Mouse (Mus musculus) cerebellum, postnatal 14 days (tissue): ENCODE measurements around the gene Shisa9.
A peak's percentile ranks its signal among the peaks of the same experiment; 100 is the strongest.

ENCODE experiments used
- DNase-seq, 2 experiments: peaks; one replicate each; pipeline ENCODE4 v3.0.0; 2021; ENCODE audit warnings: mixed read lengths in 2 of 2

Shisa9 gene

DNA sequence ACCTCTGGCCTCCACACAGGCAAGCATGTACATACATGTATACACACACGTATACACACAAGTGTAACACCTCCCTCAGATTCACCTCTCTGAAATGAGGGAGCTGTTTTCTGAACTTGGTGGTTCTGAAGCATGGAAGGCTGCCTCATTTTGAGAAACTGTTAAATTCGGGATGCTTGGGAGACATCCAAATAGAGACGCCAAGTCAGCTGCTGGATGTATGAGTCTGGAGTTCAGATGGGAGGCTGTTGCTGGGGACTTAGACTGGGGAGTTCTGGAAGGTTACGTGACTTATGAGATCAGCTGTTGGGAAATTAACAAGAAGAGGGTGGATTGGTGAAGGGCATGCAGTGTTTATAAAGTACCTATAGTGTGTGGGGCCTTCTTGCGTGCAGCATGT, 88.7 kb downstream of the Shisa9 start:
- DNase-seq, result no peak

DNA sequence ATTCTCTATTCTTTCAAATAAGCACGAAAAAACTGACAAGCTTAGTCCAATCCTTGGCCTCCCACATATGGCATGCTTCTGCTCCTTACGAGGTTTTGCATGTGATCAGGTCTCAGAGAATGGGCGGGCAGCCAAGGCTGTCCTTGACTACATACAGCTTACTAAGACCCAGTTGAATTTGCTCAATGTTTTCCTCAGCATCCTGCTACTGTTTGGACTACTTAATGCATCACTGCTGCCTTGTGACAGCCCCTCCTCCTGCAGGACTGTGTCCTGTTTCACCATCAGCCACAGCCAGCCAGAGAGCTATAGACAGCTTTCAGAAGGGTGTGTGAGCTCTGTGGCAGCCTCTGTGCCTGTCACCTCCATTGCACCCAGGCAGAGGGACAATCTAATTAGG, 92.4 kb downstream of the Shisa9 start:
- peak; percentile 34 to 42 for DNase-seq

DNA sequence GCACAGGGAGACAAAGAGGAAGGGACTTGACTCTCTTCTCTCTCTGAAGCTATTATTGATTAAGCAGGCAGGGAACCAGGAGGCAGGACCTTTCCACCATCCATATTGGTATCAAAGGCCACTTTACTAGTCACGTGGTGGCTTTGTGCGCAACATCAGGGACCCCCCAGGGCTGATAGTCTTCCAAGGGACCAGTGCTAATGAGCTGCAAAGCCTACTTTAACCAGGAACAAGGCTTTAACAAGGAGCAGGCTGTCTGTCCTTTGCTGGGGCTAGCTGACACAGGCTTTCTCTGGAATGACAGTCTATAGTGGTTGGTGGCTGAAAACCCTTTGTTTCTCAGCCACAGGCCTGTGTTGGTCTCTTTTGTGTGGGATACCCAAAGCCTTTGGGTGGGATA, 92.8 kb downstream of the Shisa9 start:
- no peak for DNase-seq

DNA sequence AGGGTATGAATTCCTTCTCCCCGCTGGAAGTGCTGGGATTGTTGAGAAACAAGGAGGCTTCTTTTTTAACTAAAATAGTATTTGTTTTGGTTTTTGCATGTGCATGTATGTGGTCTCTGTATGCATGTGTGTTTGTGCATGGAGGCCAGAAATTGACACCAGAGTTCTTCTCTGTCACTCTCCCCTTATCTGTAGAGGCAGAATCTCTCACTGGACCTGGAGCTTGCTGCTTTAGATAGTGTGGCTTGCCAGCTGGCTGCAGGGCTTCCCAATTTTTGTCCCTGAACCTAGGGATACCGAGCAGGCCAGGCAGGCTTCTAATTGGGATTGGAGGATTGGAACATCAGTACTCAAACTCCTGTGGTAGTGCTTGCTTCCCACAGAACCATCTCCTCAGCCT, 99.2 kb downstream of the Shisa9 start:
- DNase-seq, result no peak

DNA sequence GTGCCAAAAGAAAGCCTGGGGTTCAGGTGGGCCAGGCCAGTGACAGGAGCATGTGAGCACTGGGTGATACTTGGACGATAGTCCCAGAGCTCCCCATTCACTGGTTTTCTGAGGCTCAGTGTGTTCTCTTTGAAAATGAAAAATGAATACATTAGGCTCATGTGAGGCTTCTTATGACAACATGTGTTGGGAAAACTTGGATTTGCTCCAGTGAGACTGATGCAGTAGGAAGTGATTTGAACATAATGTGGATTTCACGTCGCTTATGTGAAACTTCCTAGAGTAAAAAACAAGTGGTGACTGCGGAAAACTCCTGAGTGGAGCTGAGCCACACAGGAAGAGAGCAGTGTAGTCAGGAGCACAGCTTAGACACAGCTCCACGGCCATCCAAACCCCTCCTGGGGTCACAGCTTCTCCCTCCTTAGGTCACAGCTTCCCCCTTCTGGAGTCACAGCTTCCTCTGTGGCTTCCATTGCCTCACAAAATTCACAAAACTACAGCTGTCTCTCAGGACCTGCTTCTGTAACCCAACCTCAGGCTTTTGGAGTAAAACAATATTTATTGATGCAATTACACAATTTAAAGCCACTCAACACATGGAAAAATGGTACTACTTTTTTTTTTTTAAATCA, 106.8 kb downstream of the Shisa9 start:
- no peak for DNase-seq

- DNase-seq, result no peak
Measured at GRCm38 (mm10) chr16:12093253-12093652, 109.3 kb downstream of the Shisa9 start.

DNA sequence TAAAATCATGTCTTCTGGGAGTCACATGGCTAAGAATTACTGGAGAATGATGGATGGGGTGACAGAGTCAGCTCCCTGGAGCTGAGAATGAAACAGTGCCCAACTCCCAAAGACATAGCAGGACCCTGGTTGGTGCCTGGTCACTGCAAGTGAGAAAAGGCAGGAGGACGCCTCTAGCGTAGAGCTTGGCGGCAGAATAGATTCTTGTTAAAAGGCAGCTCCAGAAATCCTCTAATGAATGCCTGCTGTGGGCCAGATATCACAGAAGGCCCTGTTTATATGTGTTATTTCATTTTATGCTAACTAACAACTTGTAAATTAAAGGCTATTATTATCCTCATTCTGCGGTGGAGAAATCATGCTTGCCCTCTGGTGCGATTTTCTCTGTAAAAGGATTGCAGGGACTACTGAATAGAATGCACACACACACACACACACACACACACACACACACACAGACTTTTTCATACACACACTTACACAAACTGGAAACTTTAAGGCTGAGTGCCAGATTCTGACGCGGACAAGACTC, 110.9 kb downstream of the Shisa9 start:
- no peak for DNase-seq

DNA sequence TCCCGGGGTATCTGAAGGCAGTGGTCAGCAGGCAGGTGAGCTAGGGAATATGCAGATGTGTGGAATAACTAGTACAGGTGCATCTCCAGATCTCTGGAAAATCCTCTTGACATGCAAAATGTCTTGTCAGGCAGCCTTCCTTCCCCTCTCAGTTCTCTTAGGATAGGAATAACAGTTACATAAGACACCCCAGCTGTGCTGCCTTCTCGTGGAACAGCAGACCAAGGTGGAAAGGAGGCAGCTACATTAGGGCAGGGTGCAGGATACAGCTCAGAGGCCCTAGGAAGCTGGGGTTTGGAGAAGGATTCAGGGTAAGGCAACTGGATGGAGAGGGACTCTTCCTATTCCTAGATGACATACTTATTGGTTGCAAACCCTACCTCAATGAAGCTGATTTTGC, 111.5 kb downstream of the Shisa9 start:
- no peak for DNase-seq

GRCm38 (mm10) chr16:12108436-12108835, 124.5 kb downstream of the Shisa9 start:
- DNase-seq, result no peak

GRCm38 (mm10) chr16:12110851-12111437, 127.0 kb downstream of the Shisa9 start:
- no peak for DNase-seq

DNA sequence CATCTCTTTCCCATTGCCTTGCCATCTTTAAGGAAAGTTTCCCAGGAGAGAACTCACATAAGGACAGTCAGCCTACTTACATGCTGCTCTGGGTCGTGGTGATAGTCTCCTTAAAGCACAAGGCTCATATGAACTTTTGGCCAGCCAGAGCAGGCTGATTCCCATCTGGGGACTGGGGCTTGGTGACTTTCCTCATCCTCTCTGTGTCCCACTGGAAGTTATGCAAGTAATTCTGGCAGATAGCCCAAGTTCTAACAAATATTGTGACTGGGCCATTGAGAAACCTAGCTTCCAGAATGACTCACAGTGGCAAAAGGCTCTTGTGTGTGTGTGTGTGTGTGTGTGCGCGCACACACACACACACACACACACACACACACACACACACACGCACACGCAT, 130.5 kb downstream of the Shisa9 start:
- no peak for DNase-seq

DNA sequence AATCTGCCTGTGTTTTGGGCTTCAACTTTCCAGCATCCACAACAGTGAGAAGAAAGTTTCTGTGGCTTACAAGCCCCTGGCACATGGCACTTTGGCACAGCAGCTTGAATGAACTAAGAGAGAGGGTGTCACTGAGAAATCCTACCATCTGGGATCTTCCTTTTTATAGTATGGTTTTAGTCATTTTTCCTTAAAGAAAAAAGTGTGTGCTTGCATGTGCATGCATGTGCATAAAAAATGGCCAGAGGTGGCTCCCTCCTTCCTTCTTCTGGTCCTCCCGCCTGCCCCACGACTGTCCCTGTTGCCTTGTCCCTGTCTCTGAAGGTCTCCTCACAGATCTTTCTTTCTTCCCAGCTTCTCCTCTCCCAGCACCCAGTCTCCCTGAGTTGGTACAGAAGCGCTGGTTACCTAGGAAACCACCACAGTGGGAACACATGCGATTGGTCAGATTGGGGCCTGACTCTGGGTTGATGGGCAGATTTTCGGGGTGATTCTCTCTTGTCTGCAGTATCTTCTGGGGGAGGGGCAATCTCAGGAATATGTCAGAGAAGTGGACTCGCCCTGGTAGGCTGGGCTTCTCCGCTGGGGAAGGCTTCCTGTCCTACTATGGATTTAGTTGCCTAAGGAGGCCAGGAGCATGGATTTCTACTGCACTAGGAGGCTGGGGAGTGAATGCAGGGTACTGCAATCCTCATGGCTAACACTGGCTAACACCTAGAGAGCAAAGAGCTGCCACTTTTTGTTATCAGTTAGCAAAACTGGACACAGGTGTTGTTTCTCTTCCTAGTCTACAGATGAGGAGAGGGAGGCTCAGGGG, 131.3 kb downstream of the Shisa9 start:
- DNase-seq, result peak in 1 of 2 experiments; percentile 12

- no peak for DNase-seq
Measured at GRCm38 (mm10) chr16:12116926-12117325, 133.0 kb downstream of the Shisa9 start.

DNA sequence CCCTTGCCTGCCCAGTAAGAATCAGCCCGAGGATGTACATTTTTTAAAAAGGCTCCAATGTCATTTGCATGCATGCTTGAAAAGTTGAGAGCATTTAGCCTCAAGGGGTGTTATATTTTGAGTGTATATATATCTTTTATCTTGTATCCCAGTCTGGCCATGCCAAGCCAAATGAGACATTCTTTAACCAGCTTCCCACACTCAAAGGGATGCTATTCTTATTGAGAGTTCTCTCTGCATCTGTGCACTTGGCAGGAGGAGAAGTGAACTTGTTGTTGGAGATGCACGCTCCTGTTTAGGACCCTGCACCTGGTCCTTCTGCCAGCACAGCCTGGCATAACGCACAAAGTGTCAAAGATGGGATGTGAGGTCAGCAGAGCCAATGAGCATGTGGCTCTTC, 135.6 kb downstream of the Shisa9 start:
- DNase-seq, result no peak

DNA sequence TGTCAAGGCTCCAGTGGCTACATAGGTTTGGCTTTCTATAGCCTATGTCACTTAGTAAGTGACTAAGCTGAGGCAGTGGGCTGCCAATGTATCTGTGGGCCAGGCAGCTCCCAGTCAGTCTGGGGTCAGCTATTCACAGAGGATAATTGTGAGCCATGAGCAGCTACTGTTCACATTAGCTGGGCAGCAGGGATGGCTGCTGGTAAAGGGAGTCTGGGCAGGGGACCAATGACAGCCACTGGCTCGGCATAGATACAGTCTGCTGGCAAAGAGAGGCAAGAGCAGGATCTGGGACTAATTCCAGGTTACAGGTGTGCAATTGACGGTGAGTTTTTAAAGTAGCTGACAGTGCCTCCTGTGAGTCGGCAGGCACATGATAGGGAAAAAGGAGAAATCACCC, 145.9 kb downstream of the Shisa9 start:
- DNase-seq, result peak; percentile 58 to 64

DNA sequence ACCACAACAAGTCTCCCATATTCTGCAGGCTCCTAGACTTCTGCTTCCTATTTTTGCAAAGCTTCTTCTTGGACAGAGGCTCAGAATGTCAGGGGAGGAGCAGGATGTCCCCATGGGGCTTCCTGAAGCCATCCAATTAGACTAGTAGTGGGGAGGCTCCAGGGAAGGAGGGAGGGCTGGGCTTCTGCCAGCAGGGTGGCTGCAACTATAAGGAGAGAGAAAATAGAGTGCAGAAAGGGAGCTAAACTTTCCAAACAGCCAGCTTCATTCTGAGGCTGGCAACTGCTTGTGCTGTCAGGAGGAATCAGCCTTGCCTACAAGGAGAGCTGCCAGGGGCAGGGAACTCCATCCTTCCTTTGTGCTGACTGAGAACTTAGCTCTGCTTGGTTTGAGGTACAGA, 162.8 kb downstream of the Shisa9 start:
- DNase-seq, result peak; percentile 16 to 19

GRCm38 (mm10) chr16:12151986-12152385, 168.1 kb downstream of the Shisa9 start:
- DNase-seq, result no peak

DNA sequence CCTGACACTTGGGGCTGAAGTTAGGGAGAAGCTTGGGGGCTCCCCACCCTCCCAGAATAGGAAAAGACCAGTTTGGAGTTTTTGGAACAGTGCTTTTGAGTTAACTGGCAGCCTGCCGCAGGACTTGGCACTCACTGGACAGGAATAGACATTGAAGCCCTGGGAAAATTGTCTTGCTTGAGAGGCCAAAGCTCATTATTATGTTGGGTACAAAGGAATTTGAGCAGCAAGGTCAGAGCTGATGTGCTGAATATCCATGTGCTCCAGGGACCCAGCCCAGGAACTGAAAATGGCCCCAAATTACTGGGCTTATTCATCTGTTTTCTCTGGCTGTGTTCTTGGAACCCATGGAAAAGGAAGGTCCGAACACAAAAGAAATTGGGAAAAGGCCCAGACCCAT, 170.6 kb downstream of the Shisa9 start:
- DNase-seq, result peak; percentile 42 to 46

GRCm38 (mm10) chr16:12173482-12174041, 189.6 kb downstream of the Shisa9 start:
- DNase-seq, result no peak

GRCm38 (mm10) chr16:12178031-12178430, 194.1 kb downstream of the Shisa9 start:
- no peak for DNase-seq

DNA sequence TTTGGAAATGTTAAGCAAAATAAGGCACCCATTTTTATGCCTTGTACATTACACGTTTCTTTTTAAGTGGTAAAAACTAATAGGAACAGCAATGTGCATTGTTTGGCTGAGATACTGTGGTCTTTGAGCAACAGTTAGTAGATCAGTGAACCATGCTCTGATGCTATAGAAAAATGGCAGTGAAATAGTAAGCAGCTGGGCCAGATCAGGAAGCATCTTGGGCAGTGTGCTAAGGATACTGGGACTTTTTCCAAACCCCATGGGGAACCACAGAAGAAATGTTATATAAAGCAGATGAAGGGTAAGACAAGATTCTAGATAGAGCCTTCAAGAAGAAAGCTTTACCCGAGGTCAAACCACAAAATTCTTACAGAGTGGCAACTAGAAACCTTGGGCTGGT, 205.8 kb downstream of the Shisa9 start:
- no peak for DNase-seq

- DNase-seq, result no peak
Measured at GRCm38 (mm10) chr16:12196841-12197240, 212.9 kb downstream of the Shisa9 start.

DNA sequence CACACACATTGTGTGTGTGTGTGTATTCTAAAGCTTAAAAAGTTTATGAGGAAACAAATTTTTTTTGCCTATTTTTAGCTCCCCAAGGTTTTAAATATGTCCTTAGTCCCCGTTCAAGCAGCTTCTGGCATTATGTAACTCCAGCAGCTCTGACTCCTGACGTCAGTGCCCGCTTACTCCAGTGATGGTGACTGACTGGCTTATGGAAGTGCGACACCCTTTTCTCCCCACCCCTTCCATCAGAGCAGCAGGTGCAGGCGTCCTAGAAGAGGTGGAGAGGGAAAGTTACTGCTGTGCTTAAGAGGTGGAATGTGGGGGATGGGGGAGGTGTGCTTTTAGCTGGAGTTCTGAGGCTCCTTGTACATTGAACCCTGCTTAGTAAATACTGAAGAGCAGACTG, 213.7 kb downstream of the Shisa9 start:
- DNase-seq, result no peak

DNA sequence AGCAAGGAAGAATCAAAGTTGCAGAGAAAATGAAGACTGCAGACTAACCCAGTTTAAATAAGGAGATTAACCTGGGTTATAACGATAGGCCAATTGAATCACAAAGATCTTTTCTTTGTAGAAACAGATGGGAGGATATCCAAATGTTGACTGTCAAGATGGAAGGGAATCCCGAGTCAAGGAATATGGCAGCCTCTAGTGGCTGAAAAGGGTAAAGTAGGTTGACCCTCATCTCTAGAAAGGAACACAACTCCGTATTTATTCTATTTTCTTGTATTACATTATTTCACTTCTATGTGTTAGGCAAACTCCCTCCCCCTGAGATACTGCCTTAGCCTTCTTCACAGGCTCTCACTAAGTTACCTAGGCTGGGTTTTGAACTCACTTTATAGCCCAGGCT, 217.3 kb downstream of the Shisa9 start:
- peak; percentile 66 to 67 for DNase-seq
